Mouse (Mus musculus): ENCODE results near the gene 2210010C04Rik.
"Not testable (repeated sequence)": the region's sequence is repeated elsewhere in the genome, so short reads cannot be mapped to it uniquely, and the experiment has no call there.

2210010C04Rik gene

GRCm38 (mm10) chr6:41025873-41026650 lies 9.2 kb downstream of the 2210010C04Rik start:
- DNase-seq (ENCODE audit: low read depth in 2 of 2, low spot score in 2 of 2), result no peak

DNA sequence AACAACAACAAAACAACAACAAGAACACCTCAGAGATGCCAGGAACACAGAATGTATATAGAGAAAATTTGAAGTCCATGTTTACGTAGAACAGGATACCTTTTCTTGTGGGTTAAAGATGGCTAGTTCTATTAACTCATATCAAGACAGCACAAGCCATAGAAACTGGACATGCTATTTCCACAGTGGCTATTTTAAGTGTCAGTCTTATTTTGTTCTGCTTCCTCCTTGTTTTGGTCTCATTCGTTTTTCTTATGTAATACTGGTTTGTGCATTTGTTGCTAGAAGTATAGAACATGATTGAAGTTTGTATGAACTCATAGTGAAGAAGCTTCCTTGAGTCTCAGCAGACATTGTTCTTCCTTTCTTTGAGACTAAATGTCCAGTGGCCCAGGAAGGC lies 16.2 kb downstream of the 2210010C04Rik start:
- no peak for DNase-seq (ENCODE audit: low read depth in 2 of 2, low spot score in 2 of 2)

DNA sequence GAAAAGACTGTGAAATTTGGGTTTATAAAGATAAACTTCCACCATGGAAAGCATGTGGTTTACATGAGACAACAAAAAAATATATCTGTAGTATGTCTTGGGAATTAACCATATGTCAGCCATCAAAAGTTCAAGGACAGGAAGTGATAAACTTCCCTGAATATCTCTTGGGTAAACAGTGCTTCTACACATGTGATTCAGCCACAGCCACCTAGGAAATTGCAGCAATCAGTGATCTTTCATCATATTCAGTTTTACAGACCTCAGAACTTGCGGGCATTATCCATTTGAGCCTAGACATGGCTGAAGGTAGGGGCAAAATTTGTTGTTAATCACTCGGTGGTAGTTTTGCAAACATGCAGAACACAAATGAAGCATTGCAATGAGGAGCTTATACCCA lies 16.7 kb downstream of the 2210010C04Rik start:
- no peak for DNase-seq (ENCODE audit: low read depth in 2 of 2, low spot score in 2 of 2)

- no peak for DNase-seq (ENCODE audit: low read depth in 2 of 2, low spot score in 2 of 2)
Observed at GRCm38 (mm10) chr6:41015065-41015464, 20.2 kb downstream of the 2210010C04Rik start.

DNA sequence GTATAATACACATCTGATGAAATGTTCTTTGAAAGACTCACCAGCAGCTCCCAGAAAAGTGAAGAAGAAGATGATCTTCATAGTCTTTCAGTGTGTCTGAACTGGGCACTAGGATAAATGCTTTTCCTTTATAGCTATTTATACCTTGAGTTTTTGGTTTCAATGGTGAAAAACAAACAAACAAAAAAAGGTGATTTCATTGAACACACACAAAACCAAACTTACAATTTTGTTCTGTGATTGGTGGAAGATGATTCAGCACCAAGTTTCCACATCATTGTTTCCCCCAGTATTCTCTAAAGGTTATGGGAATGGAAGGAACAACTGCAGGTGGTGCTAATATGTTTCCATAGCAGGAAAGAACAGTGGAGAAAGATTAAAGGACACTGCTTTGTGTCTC lies 35.9 kb downstream of the 2210010C04Rik start, which contains the start of gene Gm2663:
Gm2663 (minus strand) TSS at position 101 of the 400 bp plus-strand sequence.
- not testable (repeated sequence) for DNase-seq (ENCODE audit: low read depth in 2 of 2, low spot score in 2 of 2)

All from CD8-positive naive resting alpha-beta T cell, adult 2 months (primary cell).